In the genomic region with DNA sequence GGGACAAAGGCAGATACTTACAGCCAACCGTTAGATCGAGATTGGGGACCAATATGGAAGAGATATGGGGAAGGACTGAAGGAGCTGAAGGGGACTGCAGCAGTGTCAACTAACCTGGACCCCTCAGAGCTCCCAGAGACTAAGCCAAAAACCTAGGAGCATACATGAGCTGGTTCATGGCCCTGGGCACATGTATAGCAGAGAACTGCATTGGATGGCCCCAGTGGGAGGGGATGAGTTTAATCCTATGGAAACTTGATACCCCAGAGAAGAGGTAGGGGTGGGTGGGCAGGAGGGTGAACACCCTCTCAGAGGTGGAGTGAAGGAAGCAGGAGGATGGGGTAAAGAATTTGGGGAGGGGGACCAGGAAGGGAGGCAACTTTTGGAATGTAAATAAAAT, we compare ENCODE assay signal across 37 mouse cellular contexts. TPM values are rescaled to one million over a fixed set of nuclear protein-coding genes. Genes with fewer than 3 reads are reported as not detected.
"Had no signal": no experiment of that assay in that cellular context is flagged by ENCODE, and none has a peak within 500 bp of the region (broad histone marks: within the 10 kb centered on the region; RNA-seq: fewer than 3 reads in every experiment).

No protein-coding gene starts in this region.

- ATAC-seq: hindbrain, embryonic 16.5 days; inflammation-experienced regulatory T-cells, adult 6 months; intestine, embryonic 15.5 days; intestine, postnatal 0 days; liver, embryonic 12.5 days had no signal

- H3K36me3 ChIP-seq: heart, embryonic 13.5 days; hindbrain, embryonic 10.5 days; hindbrain, embryonic 12.5 days; intestine, embryonic 15.5 days; limb, embryonic 13.5 days; limb, embryonic 15.5 days; liver, embryonic 12.5 days had no signal

- H3K4me1 ChIP-seq: heart, embryonic 13.5 days; hindbrain, embryonic 10.5 days; hindbrain, embryonic 12.5 days; intestine, embryonic 15.5 days; limb, embryonic 13.5 days; limb, embryonic 15.5 days; liver, embryonic 12.5 days had no signal

- H3K27ac ChIP-seq: gastrocnemius, adult 2 months; heart, adult 2 months; heart, embryonic 13.5 days; hindbrain, embryonic 10.5 days; hindbrain, embryonic 12.5 days; hindbrain, embryonic 14.5 days; intestine, embryonic 15.5 days; layer of hippocampus, adult 2 months; left cerebral cortex, adult 2 months; limb, embryonic 13.5 days; limb, embryonic 15.5 days; liver, embryonic 12.5 days; liver, embryonic 14.5 days had no signal

- DNase-seq: gastrocnemius, adult 2 months; gastrocnemius, postnatal 10 days; gastrocnemius, postnatal 25 days; heart, adult 2 months; heart, postnatal 10 days; heart, postnatal 4 days; kidney, adult 18-20 months; kidney, adult 8-10 months; kidney, postnatal 10 days; kidney, postnatal 25 days; kidney, postnatal 4 days had no signal

- H3K9ac ChIP-seq: heart, embryonic 13.5 days; hindbrain, embryonic 12.5 days; hindbrain, embryonic 14.5 days; intestine, embryonic 15.5 days; limb, embryonic 13.5 days; limb, embryonic 15.5 days; liver, embryonic 12.5 days; liver, embryonic 14.5 days had no signal

- H3K4me3 ChIP-seq: gastrocnemius, adult 2 months; heart, adult 2 months; heart, embryonic 13.5 days; hindbrain, embryonic 10.5 days; hindbrain, embryonic 12.5 days; intestine, embryonic 15.5 days; layer of hippocampus, adult 2 months; left cerebral cortex, adult 2 months; limb, embryonic 13.5 days; limb, embryonic 15.5 days; liver, embryonic 12.5 days had no signal

- H3K9me3 ChIP-seq: heart, embryonic 13.5 days; hindbrain, embryonic 10.5 days; hindbrain, embryonic 12.5 days; intestine, embryonic 15.5 days; limb, embryonic 13.5 days; limb, embryonic 15.5 days; liver, embryonic 12.5 days had no signal

- H3K4me2 ChIP-seq: heart, embryonic 11.5 days; heart, embryonic 13.5 days; hindbrain, embryonic 12.5 days; hindbrain, embryonic 14.5 days; intestine, embryonic 15.5 days; limb, embryonic 13.5 days; limb, embryonic 15.5 days; liver, embryonic 12.5 days had no signal

- H3K27me3 ChIP-seq: heart, embryonic 13.5 days; hindbrain, embryonic 12.5 days; intestine, embryonic 15.5 days; limb, embryonic 13.5 days; limb, embryonic 15.5 days; liver, embryonic 12.5 days had no signal

RNA-seq across cellular contexts. Expression of a gene that starts 34.7 kb away (rescaled TPM):
- total RNA-seq: gastrocnemius, adult 2 months; gastrocnemius, postnatal 10 days; gastrocnemius, postnatal 25 days; gastrocnemius, postnatal 4 days; granulocyte monocyte progenitor cell, adult 5-6 weeks; heart, adult 2 months; heart, postnatal 10 days; heart, postnatal 25 days; heart, postnatal 4 days; layer of hippocampus, adult 2 months; layer of hippocampus, postnatal 10 days; layer of hippocampus, postnatal 25 days; left cerebral cortex, adult 2 months; left cerebral cortex, postnatal 14 days; left cerebral cortex, postnatal 36 days; liver, adult 2 months had no signal
- polyA plus RNA-seq: heart, adult 2 months; heart, embryonic 13.5 days; hindbrain, embryonic 10.5 days; hindbrain, embryonic 12.5 days; hindbrain, embryonic 14.5 days; hindbrain, embryonic 16.5 days; inflammation-experienced regulatory T-cells, adult 6 months; intestine, embryonic 15.5 days; intestine, postnatal 0 days; kidney, embryonic 14.5 days; kidney, embryonic 16.5 days; limb, embryonic 13.5 days; limb, embryonic 15.5 days; liver, adult 2 months; liver, embryonic 12.5 days; liver, embryonic 14.5 days; liver, embryonic 16.5 days had no signal
